Comparison of ENCODE assay signal across 29 mouse cellular contexts in genomic region chr10:69451006-69451405, GRCm38 (mm10). TPM values are rescaled to one million over a fixed set of nuclear protein-coding genes. Genes with fewer than 3 reads are reported as not detected.
DNase-seq lines count a peak whose midpoint lies in the region; ATAC-seq and TF ChIP-seq lines count a peak whose summit lies in the region.
"Had no signal": no experiment of that assay in that cellular context is flagged by ENCODE, and none has a peak within 500 bp of the region (broad histone marks: within the 10 kb centered on the region; RNA-seq: fewer than 3 reads in every experiment).

No protein-coding gene starts in this region.

- H3K9ac ChIP-seq in lung, postnatal 0 days (replicated peaks; ENCODE audit: low read depth) = no peak overlapping the region
- no peak overlapping the region for H3K9ac ChIP-seq in stomach, postnatal 0 days (ENCODE audit: low read length)
- H3K9ac ChIP-seq: embryonic facial prominence, embryonic 13.5 days; forebrain, embryonic 12.5 days; forebrain, embryonic 15.5 days; heart, embryonic 12.5 days; heart, embryonic 15.5 days; hindbrain, embryonic 13.5 days had no signal

- 32% methylated on average over 5 of the region's 5 CpGs for WGBS in kidney, adult 2 months
- 45% methylated on average over 5 of the region's 5 CpGs for WGBS in lung, postnatal 0 days
- 39% methylated on average over 5 of the region's 5 CpGs for WGBS in stomach, postnatal 0 days
- 79% methylated on average over 5 of the region's 5 CpGs for WGBS in midbrain, embryonic 10.5 days

- no peaks in the 10 kb centered on the region for H3K9me3 ChIP-seq in lung, postnatal 0 days (ENCODE audit: low read length)
- H3K9me3 ChIP-seq in stomach, postnatal 0 days (ENCODE audit: control insufficient read depth, low read length) = no peaks in the 10 kb centered on the region
- H3K9me3 ChIP-seq in midbrain, embryonic 10.5 days (replicated peaks) = no peaks in the 10 kb centered on the region
- H3K9me3 ChIP-seq: embryonic facial prominence, embryonic 10.5 days; embryonic facial prominence, embryonic 13.5 days; forebrain, embryonic 12.5 days; forebrain, embryonic 15.5 days; heart, embryonic 12.5 days; heart, embryonic 15.5 days; hindbrain, embryonic 10.5 days; hindbrain, embryonic 13.5 days had no signal

- no peak for TF ChIP-seq CTCF in kidney, adult 2 months (conservative IDR thresholded peaks at IDR 0.05; ENCODE audit: insufficient read depth, insufficient read length, low read depth, low read length)
- no peak for TF ChIP-seq CTCF in lung, postnatal 0 days (IDR thresholded peaks at IDR 0.05)
- no peak for TF ChIP-seq CTCF in stomach, postnatal 0 days (IDR thresholded peaks at IDR 0.05; ENCODE audit: low read depth)

- H3K27ac ChIP-seq in kidney, adult 2 months (ENCODE audit: insufficient read depth, low read depth, low read length) = peak overlapping the region; percentile 43
- no peak overlapping the region for H3K27ac ChIP-seq in lung, postnatal 0 days (ENCODE audit: low read length)
- no peak overlapping the region for H3K27ac ChIP-seq in stomach, postnatal 0 days (replicated peaks)
- no peak overlapping the region for H3K27ac ChIP-seq in midbrain, embryonic 10.5 days (replicated peaks)
- H3K27ac ChIP-seq: embryonic facial prominence, embryonic 10.5 days; embryonic facial prominence, embryonic 13.5 days; forebrain, embryonic 12.5 days; forebrain, embryonic 15.5 days; gastrocnemius, adult 2 months; heart, embryonic 15.5 days; hindbrain, embryonic 10.5 days; hindbrain, embryonic 13.5 days; hindbrain, postnatal 0 days had no signal

- no peaks in the 10 kb centered on the region for H3K36me3 ChIP-seq in kidney, adult 2 months (ENCODE audit: control insufficient read depth, insufficient read depth, low read length)
- no peaks in the 10 kb centered on the region for H3K36me3 ChIP-seq in lung, postnatal 0 days (ENCODE audit: insufficient read depth, low read length)
- no peaks in the 10 kb centered on the region for H3K36me3 ChIP-seq in stomach, postnatal 0 days (ENCODE audit: control insufficient read depth, insufficient read depth, low read length)
- H3K36me3 ChIP-seq in midbrain, embryonic 10.5 days = no peaks in the 10 kb centered on the region
- H3K36me3 ChIP-seq: embryonic facial prominence, embryonic 10.5 days; embryonic facial prominence, embryonic 13.5 days; forebrain, embryonic 12.5 days; forebrain, embryonic 15.5 days; heart, embryonic 12.5 days; heart, embryonic 15.5 days; hindbrain, embryonic 10.5 days; hindbrain, embryonic 13.5 days had no signal

- no peak overlapping the region for H3K4me2 ChIP-seq in lung, postnatal 0 days (replicated peaks; ENCODE audit: low read depth, low read length)
- no peak overlapping the region for H3K4me2 ChIP-seq in stomach, postnatal 0 days (replicated peaks; ENCODE audit: low read depth)
- H3K4me2 ChIP-seq: embryonic facial prominence, embryonic 13.5 days; forebrain, embryonic 12.5 days; forebrain, embryonic 15.5 days; heart, embryonic 12.5 days; heart, embryonic 15.5 days; hindbrain, embryonic 13.5 days had no signal

- no peak for TF ChIP-seq POLR2A in kidney, adult 2 months (IDR thresholded peaks at IDR 0.05; ENCODE audit: low read depth, low read length)

- no peak for DNase-seq in kidney, adult 2 months
- no peak for DNase-seq in kidney, adult 9 months
- DNase-seq in lung, postnatal 0 days (ENCODE audit: low spot score) = peak; percentile 82
- peak; percentile 69 for DNase-seq in lung, postnatal 25 days (ENCODE audit: low spot score)
- no peak for DNase-seq in stomach, postnatal 0 days (ENCODE audit: low spot score)
- DNase-seq in midbrain, embryonic 10.5 days (ENCODE audit: low spot score) = no peak
- DNase-seq in MN1 (ENCODE audit: low spot score) = no peak
- DNase-seq in frontal cortex, postnatal 10 days (ENCODE audit: low spot score in 2 of 2) = no peak
- DNase-seq: adrenal gland, postnatal 10 days; cerebellum, adult 11-12 months; cerebellum, adult 8-10 months; cerebellum, postnatal 10 days; cerebellum, postnatal 36 days; embryo, embryonic 11 days; gastrocnemius, adult 2 months; gastrocnemius, postnatal 14 days; heart, postnatal 10 days; heart, postnatal 36 days had no signal

- peak; percentile 86 for ATAC-seq in lung, postnatal 0 days
- peak; percentile 42; the same call in 1 of the 2 replicates for ATAC-seq in stomach, postnatal 0 days (ENCODE audit: low FRiP score, low TSS enrichment)
- ATAC-seq: forebrain, embryonic 15.5 days; hindbrain, postnatal 0 days; Patski had no signal

- peak; percentile 86 for TF ChIP-seq EP300 in lung, postnatal 0 days (IDR thresholded peaks at IDR 0.05)
- TF ChIP-seq EP300 in stomach, postnatal 0 days (optimal IDR thresholded peaks at IDR 0.05) = no peak

- H3K4me1 ChIP-seq in kidney, adult 2 months (ENCODE audit: control insufficient read depth, insufficient read depth, low read length) = 0 out of 2 replicates have a peak, but pooled peaks cover 3% of the 10 kb centered on the region
- no peaks in the 10 kb centered on the region for H3K4me1 ChIP-seq in lung, postnatal 0 days (ENCODE audit: insufficient read depth, low read depth, low read length)
- H3K4me1 ChIP-seq in stomach, postnatal 0 days (replicated peaks; ENCODE audit: control insufficient read depth, insufficient read depth) = no peaks in the 10 kb centered on the region
- H3K4me1 ChIP-seq in midbrain, embryonic 10.5 days = no peaks in the 10 kb centered on the region
- H3K4me1 ChIP-seq: embryonic facial prominence, embryonic 10.5 days; forebrain, embryonic 12.5 days; heart, embryonic 12.5 days; heart, embryonic 15.5 days; hindbrain, embryonic 10.5 days had no signal

- H3K27me3 ChIP-seq in kidney, adult 2 months (replicated peaks; ENCODE audit: control insufficient read depth, insufficient read depth, low read length) = no peaks in the 10 kb centered on the region
- H3K27me3 ChIP-seq in lung, postnatal 0 days (replicated peaks; ENCODE audit: insufficient read depth, low read length) = no peaks in the 10 kb centered on the region
- H3K27me3 ChIP-seq in stomach, postnatal 0 days (ENCODE audit: control insufficient read depth, insufficient read depth, low read length) = no peaks in the 10 kb centered on the region
- no peaks in the 10 kb centered on the region for H3K27me3 ChIP-seq in midbrain, embryonic 10.5 days (ENCODE audit: low read depth, poor library complexity, severe bottlenecking)
- H3K27me3 ChIP-seq: embryonic facial prominence, embryonic 13.5 days; forebrain, embryonic 12.5 days; forebrain, embryonic 15.5 days; heart, embryonic 12.5 days; heart, embryonic 15.5 days; hindbrain, embryonic 13.5 days had no signal

- no peak overlapping the region for H3K4me3 ChIP-seq in kidney, adult 2 months (ENCODE audit: insufficient read depth, low read depth, low read length)
- no peak overlapping the region for H3K4me3 ChIP-seq in lung, postnatal 0 days (ENCODE audit: low read depth, low read length)
- H3K4me3 ChIP-seq in stomach, postnatal 0 days (ENCODE audit: low read depth, low read length) = no peak overlapping the region
- no peak overlapping the region for H3K4me3 ChIP-seq in midbrain, embryonic 10.5 days
- H3K4me3 ChIP-seq: embryonic facial prominence, embryonic 10.5 days; embryonic facial prominence, embryonic 13.5 days; erythroblast, embryonic 14.5 days; forebrain, embryonic 12.5 days; forebrain, embryonic 15.5 days; gastrocnemius, adult 2 months; heart, embryonic 12.5 days; heart, embryonic 15.5 days; hindbrain, embryonic 10.5 days; hindbrain, embryonic 13.5 days had no signal

RNA-seq across cellular contexts. Expression of gene Ank3, which starts 52.4 kb away (rescaled TPM):
- 37.3 and 39.1 TPM in 2 replicates for polyA plus RNA-seq in kidney, adult 2 months (2012; rRNA removed)
- 24.5 and 31.5 TPM in 2 replicates for polyA plus RNA-seq in lung, postnatal 0 days (2015; fragmentation: Nextera tagmentation; extraction: Ambion mirVana)
- 16.0 and 16.8 TPM in 2 replicates for polyA plus RNA-seq in stomach, postnatal 0 days (2015; fragmentation: Nextera tagmentation; extraction: Ambion mirVana)
- 34.9 and 45.6 TPM in 2 replicates for polyA plus RNA-seq in midbrain, embryonic 10.5 days (2016; fragmentation: Nextera tagmentation; extraction: Ambion mirVana)

Comparison
In these comparisons a context has a peak if more than half of its experiments do, and no peak if none do; other contexts are left out.
1. DNase-seq: peak in lung, postnatal 0 days (single experiment) and lung, postnatal 25 days (single experiment); none in kidney, adult 2 months (single experiment), kidney, adult 9 months (single experiment), stomach, postnatal 0 days (single experiment), midbrain, embryonic 10.5 days (single experiment), MN1 (single experiment) and frontal cortex, postnatal 10 days (0 of 2).